Mouse (Mus musculus) kidney, postnatal 14 days (tissue): ENCODE measurements at regions not wholly inside any gene's neighbourhood (a gene's known extent, or its start where the extent isn't known, plus 50 kb on each side); places are given as distances from the start of the nearest gene placed in this dataset.
A peak's percentile ranks its signal among the peaks of the same experiment; 100 is the strongest.

Experiments used
- DNase-seq: peaks from one replicate; pipeline ENCODE4 v3.0.0; 2022; ENCODE audit warnings: mixed read lengths

GRCm38 (mm10) chr9:35328503-35328902 lies 60.8 kb downstream of the Rpusd4 start:
- no peak for DNase-seq

GRCm38 (mm10) chr9:35330386-35330785 lies 62.7 kb downstream of the Rpusd4 start:
- no peak for DNase-seq

DNA sequence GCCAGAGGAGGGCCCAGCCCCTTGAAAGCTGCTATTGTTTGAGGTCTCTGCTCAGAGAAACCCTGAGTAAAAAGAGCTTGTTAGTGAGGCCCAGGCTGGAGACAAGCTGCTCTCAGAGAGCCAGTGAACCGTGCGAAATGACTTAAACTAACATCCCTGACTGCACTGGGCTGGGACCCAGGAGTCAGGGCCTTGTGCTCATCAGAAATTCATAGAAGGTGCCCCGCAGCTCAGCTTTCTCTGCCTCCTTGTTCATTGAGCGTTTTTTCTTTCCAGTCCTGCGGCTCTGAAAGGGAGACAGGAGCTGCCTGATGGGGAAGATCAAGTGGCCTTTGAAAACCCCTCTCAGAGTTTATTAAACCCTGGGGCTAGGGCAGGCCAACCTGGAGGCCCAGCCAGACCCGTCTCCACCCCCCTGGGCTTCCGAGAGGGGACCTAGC lies 63.6 kb downstream of the Rpusd4 start:
- peak; percentile 63 for DNase-seq

- DNase-seq = no peak
Observed at GRCm38 (mm10) chr9:35332688-35333630, 65.3 kb downstream of the Rpusd4 start.

GRCm38 (mm10) chr9:35333631-35334005 lies 66.0 kb downstream of the Rpusd4 start:
- no peak for DNase-seq

DNA sequence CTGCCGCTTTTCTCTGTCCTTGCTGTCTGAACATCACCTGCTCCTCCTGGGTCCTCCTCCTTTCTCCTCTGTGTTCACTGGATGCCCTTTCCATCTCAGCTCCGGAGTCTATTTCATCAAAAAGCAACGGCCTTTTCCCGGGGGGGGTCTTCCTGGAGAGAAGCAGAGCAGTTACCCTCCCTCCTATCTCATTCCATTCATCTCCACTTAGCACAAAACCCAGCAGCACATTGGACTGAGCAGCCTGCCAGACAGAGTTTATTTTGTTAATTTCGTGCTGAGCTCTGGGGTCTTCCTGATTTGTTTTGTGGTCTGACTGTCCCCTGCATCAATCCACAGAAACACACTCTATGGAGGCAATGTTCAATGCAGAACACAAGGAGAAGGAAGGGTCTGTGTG lies 66.9 kb downstream of the Rpusd4 start:
- DNase-seq = no peak

DNA sequence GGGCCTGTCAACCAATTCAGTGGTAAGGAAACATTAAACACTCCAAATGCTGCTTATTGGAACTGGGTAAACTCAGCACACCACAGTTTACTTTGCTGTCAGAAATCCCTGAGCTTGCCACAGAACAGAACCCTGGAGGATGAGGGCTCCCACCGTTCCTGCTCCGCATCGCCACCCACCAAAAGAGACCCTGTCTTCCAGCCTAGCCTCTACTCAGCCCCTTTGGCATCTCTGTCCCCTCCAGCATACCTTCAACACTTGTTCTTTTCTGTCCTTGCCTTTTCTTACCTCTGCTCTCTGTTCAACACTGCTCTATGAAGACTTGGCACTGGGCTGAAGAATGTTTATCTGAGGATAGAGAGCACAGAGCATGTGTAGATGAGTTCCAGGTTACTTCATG lies 67.5 kb downstream of the Rpusd4 start:
- DNase-seq = no peak

- no peak for DNase-seq
Observed at GRCm38 (mm10) chr9:35335888-35336700, 68.4 kb downstream of the Rpusd4 start.

DNA sequence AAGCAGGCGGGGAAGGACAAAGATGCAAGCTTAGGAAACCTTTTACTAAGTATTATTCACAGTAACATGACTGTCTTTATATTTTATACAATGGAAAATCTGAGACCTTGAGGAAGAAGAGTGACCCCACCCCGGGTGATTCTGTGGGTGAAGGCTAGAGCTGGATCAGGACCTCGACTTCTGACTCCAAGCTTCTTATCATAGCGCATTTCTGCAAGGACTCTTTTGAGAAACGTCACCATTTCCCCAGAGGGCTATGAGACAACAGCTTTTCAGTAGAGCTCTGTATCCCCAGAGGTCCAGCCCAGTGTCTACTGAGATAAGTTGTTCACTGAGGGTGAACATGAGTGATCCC lies 69.0 kb downstream of the Rpusd4 start:
- no peak for DNase-seq

GRCm38 (mm10) chr9:35338858-35339257 lies 71.2 kb downstream of the Rpusd4 start:
- no peak for DNase-seq

DNA sequence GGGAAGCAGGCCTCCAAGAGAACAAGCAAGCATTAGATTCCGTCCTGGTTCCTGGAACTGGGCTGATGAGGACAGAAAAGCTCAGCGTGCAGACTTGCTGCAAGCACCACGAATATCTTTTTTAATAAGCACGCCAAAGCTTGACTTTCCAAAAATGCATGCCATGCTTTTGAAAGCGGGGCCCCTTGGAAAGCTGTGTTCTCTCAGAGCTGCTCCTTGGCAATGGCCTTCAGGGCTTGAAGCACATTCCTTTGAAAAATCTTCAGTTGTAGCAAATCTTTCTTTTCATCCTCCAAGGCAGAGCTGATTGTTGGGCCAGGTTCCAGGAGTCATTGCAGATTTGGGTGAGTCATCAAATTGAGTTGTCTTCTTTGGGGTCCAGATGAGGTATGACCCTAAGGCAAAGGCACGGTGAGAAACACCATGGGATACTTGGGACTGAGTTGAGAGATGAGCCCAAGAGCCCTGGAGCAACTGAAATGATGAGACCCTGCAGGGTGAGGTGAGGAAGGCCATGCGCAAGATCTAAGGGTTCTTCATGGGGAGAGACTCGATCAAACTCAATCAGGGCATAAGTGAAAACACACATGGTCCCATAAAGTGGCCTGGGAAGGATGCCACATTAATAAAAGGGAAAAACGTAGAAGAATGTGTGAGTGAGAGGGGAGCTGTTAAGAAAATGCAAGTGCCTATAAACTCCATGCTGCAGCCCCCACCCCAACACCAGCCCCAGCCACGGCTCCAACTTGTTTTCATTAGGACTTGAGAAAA lies 72.0 kb downstream of the Rpusd4 start:
- DNase-seq = no peak

- no peak for DNase-seq
Observed at GRCm38 (mm10) chr9:35340263-35340573, 72.6 kb downstream of the Rpusd4 start.

DNA sequence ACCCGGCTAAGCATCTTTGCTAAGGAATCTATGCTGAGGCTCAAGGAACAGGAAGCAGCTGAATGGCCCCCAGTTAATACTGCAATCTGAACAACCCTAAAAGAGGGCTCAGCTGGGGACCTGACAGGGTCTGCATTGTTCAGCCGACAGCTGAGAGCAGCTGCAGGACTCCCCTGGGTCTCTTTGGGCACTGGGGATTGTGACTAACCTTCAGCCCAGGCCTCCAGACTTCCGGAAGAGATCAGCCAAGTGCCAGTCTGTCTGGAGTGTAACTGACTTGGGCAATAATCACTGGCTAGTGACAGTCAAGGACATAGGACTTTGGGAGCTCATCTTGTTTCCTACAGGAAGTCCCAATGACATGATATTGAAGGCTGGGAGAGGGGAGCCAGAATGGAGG lies 73.1 kb downstream of the Rpusd4 start:
- no peak for DNase-seq

- DNase-seq = no peak
Observed at GRCm38 (mm10) chr9:35341386-35341785, 73.7 kb downstream of the Rpusd4 start.

DNA sequence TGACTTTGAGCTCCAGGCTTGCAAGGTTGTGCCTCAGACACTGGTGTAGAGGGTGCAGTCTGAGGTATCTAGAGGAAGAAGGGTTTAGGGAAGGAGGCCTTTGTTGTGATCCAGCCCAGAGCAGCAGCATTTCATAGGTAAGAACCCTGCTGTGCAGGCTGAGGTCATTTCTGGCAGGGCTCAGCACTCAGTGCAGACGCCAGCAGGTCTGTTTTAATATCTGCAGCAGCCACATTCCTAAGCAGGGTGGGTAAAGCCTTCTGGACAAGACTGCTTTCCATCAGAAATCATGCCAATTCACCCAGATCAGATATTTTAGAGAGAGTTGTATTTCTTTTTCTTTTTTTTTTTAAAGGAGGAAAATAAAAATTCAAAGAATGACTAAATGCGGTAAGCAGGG lies 74.8 kb downstream of the Rpusd4 start:
- DNase-seq = no peak

- DNase-seq = no peak
Observed at GRCm38 (mm10) chr9:35343336-35343735, 75.7 kb downstream of the Rpusd4 start.

- DNase-seq = no peak
Observed at GRCm38 (mm10) chr9:35344374-35344773, 76.6 kb upstream of the Cdon start.

GRCm38 (mm10) chr9:35346378-35346777 lies 74.5 kb upstream of the Cdon start:
- no peak for DNase-seq

GRCm38 (mm10) chr9:35350046-35350552 lies 70.8 kb upstream of the Cdon start:
- no peak for DNase-seq

DNA sequence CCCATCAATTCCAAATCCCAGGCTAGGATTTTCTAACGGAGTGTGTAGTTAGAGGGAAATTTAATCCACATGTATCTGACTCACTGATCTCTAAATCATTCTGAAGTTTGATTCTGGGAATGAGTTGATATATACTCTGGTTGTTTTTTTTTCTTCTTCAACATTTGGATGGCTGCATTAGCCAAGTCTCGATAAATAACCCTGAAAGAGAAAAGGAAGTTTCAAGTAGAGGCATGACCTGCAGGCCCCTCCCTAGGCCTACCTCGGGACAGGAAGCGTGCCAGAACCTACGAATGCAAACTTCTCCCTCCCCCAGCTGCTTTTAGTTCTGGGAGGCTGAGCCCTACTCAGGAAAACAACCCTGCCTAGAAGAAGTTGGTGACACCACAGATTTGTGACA lies 69.4 kb upstream of the Cdon start:
- no peak for DNase-seq

DNA sequence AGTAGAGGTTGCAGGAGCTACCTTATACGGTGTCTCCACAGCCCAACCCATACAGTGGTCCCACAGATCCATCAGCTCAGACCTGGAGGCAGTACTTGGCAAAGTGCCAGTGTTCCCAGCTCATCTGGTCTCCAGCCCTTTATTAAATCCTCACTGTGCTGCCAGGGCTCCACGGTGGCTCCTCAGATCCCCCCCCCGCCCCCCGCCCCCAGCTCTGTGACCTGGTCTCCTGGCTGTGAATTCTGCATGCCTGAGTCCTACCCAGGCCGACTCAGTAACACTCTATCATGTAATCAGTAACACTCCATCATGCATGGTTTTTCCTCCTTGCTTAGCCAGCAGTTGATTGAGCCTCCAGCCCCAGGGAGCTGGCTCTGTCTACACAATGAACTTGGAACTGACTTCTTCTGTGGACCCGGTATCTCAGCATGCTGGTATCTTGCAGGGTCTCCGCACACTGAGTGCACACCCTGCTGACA lies 66.2 kb upstream of the Cdon start:
- DNase-seq = no peak

- no peak for DNase-seq
Observed at GRCm38 (mm10) chr9:35359699-35360098, 61.2 kb upstream of the Cdon start.
